Mouse (Mus musculus): Measurements from ENCODE around the gene Cwc27. TPM values are rescaled to one million over a fixed set of nuclear protein-coding genes. Genes with fewer than 3 reads are reported as not detected.
A peak's percentile ranks its signal among the peaks of the same experiment; 100 is the strongest.

The Cwc27 gene
- polyA plus RNA-seq, 1 experiment from 2014 or later = 15.0 TPM

DNA sequence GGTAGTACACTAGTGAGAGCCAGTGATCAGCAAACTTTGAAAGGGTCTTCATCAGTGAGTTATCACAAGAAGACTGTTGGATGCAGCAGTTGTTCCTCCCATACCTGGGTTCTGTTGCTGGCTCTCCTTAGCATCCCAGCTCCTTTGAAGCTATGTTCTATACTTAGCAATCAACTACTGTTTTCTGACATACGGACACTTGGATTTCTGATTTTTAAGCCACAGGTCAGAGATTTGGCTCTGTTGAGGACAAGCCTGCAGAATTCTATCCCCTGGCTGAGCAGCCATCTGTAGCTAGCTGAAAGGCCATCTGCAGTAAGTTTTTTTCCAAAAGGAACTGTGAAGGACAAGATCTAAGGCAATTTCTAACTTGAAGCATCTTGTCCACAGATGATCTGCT, 57.6 kb downstream of the Cwc27 start:
- H3K4me1 ChIP-seq (ENCODE audit: insufficient read depth, low read depth, low read length) = no peaks in the 10 kb centered on the region
- no peak overlapping the region for H3K4me2 ChIP-seq (replicated peaks; ENCODE audit: low read depth, low read length)
- no peaks in the 10 kb centered on the region for H3K27me3 ChIP-seq (replicated peaks; ENCODE audit: insufficient read depth, low read length)
- ATAC-seq (no peak), DNase-seq (ENCODE audit: low spot score) (no peak)
- WGBS = 92% methylated on average over 1 of the region's 1 CpGs
- TF ChIP-seq CTCF (IDR thresholded peaks at IDR 0.05) (no peak), EP300 (IDR thresholded peaks at IDR 0.05) (no peak)
- H3K27ac ChIP-seq (ENCODE audit: low read length) = no peak overlapping the region
- no peak overlapping the region for H3K4me3 ChIP-seq (ENCODE audit: low read depth, low read length)
- no peak overlapping the region for H3K9ac ChIP-seq (replicated peaks; ENCODE audit: low read depth)
- no peaks in the 10 kb centered on the region for H3K36me3 ChIP-seq (ENCODE audit: insufficient read depth, low read length)
- no peaks in the 10 kb centered on the region for H3K9me3 ChIP-seq (ENCODE audit: low read length)

DNA sequence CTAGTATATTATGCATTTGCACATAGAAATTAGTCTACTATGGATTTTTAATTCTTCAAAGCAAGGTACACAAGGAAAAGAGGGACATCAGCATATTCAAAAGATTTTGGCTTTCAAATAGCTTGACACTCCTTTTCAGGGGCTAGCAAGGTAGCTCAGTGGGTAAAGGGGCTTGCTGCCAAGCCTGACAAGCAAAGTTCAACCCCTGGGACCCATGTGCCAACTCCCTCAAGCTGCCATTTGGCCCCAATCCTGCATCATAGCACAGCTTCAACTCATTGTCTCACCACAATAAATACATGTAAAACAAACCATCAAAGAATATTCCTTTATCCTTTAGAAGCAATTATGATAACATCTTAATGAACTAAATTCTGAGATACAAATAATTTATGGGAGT, 69.9 kb downstream of the Cwc27 start:
- Histone ChIP-seq H3K4me1 (ENCODE audit: insufficient read depth, low read depth, low read length) (no peaks in the 10 kb centered on the region), H3K9me3 (ENCODE audit: low read length) (no peaks in the 10 kb centered on the region), H3K4me3 (ENCODE audit: low read depth, low read length) (no peak overlapping the region), H3K27me3 (replicated peaks; ENCODE audit: insufficient read depth, low read length) (no peaks in the 10 kb centered on the region), H3K36me3 (ENCODE audit: insufficient read depth, low read length) (no peaks in the 10 kb centered on the region), H3K27ac (ENCODE audit: low read length) (no peak overlapping the region), H3K4me2 (replicated peaks; ENCODE audit: low read depth, low read length) (no peak overlapping the region), H3K9ac (replicated peaks; ENCODE audit: low read depth) (no peak overlapping the region)
- DNase-seq (ENCODE audit: low spot score) (no peak), ATAC-seq (no peak)
- TF ChIP-seq CTCF (IDR thresholded peaks at IDR 0.05) (no peak), EP300 (IDR thresholded peaks at IDR 0.05) (no peak)

DNA sequence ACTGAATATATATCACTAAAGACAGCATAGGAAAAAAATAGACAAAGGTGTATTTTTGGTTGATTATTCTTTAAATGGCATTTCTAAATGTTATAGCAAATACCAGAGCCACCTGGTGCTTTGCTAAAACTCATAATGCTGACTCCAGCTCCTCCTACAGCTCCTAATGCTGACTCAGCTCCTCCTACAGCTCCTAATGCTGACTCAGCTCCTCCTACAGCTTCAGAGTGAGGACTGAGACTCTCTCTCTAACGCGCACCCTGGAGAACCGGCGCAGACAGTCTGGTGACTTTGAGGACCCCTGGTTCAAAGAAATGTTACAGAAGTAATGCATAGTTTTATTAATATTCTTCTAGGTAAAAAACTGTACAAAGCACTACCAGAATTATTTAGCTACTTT, 74.1 kb downstream of the Cwc27 start:
- DNase-seq (ENCODE audit: low spot score) = no peak
- Histone ChIP-seq H3K9me3 (ENCODE audit: low read length) (no peaks in the 10 kb centered on the region), H3K4me2 (replicated peaks; ENCODE audit: low read depth, low read length) (no peak overlapping the region), H3K4me3 (ENCODE audit: low read depth, low read length) (no peak overlapping the region), H3K4me1 (ENCODE audit: insufficient read depth, low read depth, low read length) (no peaks in the 10 kb centered on the region), H3K27me3 (replicated peaks; ENCODE audit: insufficient read depth, low read length) (no peaks in the 10 kb centered on the region), H3K9ac (replicated peaks; ENCODE audit: low read depth) (no peak overlapping the region), H3K27ac (ENCODE audit: low read length) (no peak overlapping the region), H3K36me3 (ENCODE audit: insufficient read depth, low read length) (no peaks in the 10 kb centered on the region)
- 88% methylated on average over 4 of the region's 4 CpGs for WGBS
- no peak for TF ChIP-seq EP300 (IDR thresholded peaks at IDR 0.05)
- no peak for TF ChIP-seq CTCF (IDR thresholded peaks at IDR 0.05)
- no peak for ATAC-seq

GRCm38 (mm10) chr13:104729261-104730046, 87.5 kb downstream of the Cwc27 start:
- Histone ChIP-seq H3K36me3 (ENCODE audit: insufficient read depth, low read length) (no peaks in the 10 kb centered on the region), H3K27ac (ENCODE audit: low read length) (no peak overlapping the region), H3K4me3 (ENCODE audit: low read depth, low read length) (no peak overlapping the region), H3K9me3 (ENCODE audit: low read length) (no peaks in the 10 kb centered on the region), H3K4me2 (replicated peaks; ENCODE audit: low read depth, low read length) (no peak overlapping the region), H3K27me3 (replicated peaks; ENCODE audit: insufficient read depth, low read length) (no peaks in the 10 kb centered on the region), H3K9ac (replicated peaks; ENCODE audit: low read depth) (no peak overlapping the region), H3K4me1 (ENCODE audit: insufficient read depth, low read depth, low read length) (no peaks in the 10 kb centered on the region)
- 28% methylated on average over 3 of the region's 3 CpGs for WGBS
- DNase-seq (ENCODE audit: low spot score) (peak; percentile 44), ATAC-seq (no peak)
- TF ChIP-seq CTCF (IDR thresholded peaks at IDR 0.05) (no peak), EP300 (IDR thresholded peaks at IDR 0.05) (no peak)

DNA sequence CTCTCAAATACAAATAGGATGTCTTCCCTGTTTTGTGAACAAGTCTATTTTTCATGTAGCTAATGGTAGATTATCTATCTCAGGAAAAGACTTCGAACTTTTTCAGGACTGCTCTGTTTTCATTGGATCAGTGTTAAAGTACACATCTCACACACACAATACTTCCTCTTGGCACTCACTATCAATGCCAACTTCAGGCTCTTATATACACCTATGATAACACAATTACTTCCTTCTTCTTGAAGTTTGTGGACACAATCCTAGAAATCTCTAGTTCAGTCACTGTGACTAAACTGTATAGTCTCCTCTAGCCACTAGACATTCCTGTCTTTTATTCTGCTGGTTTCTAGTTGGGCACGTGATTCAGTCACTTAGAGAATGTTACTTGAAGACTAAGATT, 89.3 kb downstream of the Cwc27 start:
- H3K4me2 ChIP-seq (replicated peaks; ENCODE audit: low read depth, low read length) = no peak overlapping the region

GRCm38 (mm10) chr13:104720133-104720532, 96.8 kb downstream of the Cwc27 start:
- Histone ChIP-seq H3K4me2 (replicated peaks; ENCODE audit: low read depth, low read length) (no peak overlapping the region), H3K4me3 (ENCODE audit: low read depth, low read length) (no peak overlapping the region), H3K27ac (ENCODE audit: low read length) (no peak overlapping the region), H3K4me1 (ENCODE audit: insufficient read depth, low read depth, low read length) (no peaks in the 10 kb centered on the region), H3K9ac (replicated peaks; ENCODE audit: low read depth) (no peak overlapping the region), H3K36me3 (ENCODE audit: insufficient read depth, low read length) (no peaks in the 10 kb centered on the region), H3K27me3 (replicated peaks; ENCODE audit: insufficient read depth, low read length) (no peaks in the 10 kb centered on the region), H3K9me3 (ENCODE audit: low read length) (no peaks in the 10 kb centered on the region)
- ATAC-seq (no peak), DNase-seq (ENCODE audit: low spot score) (no peak)
- TF ChIP-seq CTCF (IDR thresholded peaks at IDR 0.05) (no peak), EP300 (IDR thresholded peaks at IDR 0.05) (no peak)
- 61% methylated on average over 5 of the region's 5 CpGs for WGBS

More for the DNA sequence above, 89.3 kb downstream of the Cwc27 start:
- Histone ChIP-seq H3K4me1 (ENCODE audit: insufficient read depth, low read depth, low read length) (no peaks in the 10 kb centered on the region), H3K36me3 (ENCODE audit: insufficient read depth, low read length) (no peaks in the 10 kb centered on the region), H3K27ac (ENCODE audit: low read length) (no peak overlapping the region), H3K9ac (replicated peaks; ENCODE audit: low read depth) (no peak overlapping the region), H3K27me3 (replicated peaks; ENCODE audit: insufficient read depth, low read length) (no peaks in the 10 kb centered on the region), H3K9me3 (ENCODE audit: low read length) (no peaks in the 10 kb centered on the region), H3K4me3 (ENCODE audit: low read depth, low read length) (no peak overlapping the region)
- 52% methylated on average over 2 of the region's 2 CpGs for WGBS
- TF ChIP-seq CTCF (IDR thresholded peaks at IDR 0.05) (no peak), EP300 (IDR thresholded peaks at IDR 0.05) (peak; percentile 87)
- peak; percentile 88 for DNase-seq (ENCODE audit: low spot score)
- peak; percentile 97 for ATAC-seq

All from lung, postnatal 0 days (tissue).